Mouse (Mus musculus) heart, adult 2 months (tissue): ENCODE results near the gene Pde4d.

Experiments
- CTCF ChIP-seq: fragments of 200-600 bp; IDR thresholded peaks from 2 replicates; pipeline ENCODE4 v1.8.1; 2022; ENCODE audit warnings: antibody characterized with exemption, mild to moderate bottlenecking, moderate library complexity
- EP300 ChIP-seq: fragments of 200-500 bp; IDR thresholded peaks from 2 replicates; pipeline ENCODE4 v1.6.1; 2011; ENCODE audit warnings: low read depth, low read length, control low read depth; ENCODE audit not compliant: insufficient read depth
- POLR2A ChIP-seq: fragments of 200-500 bp; IDR thresholded peaks from 2 replicates; pipeline ENCODE4 v1.6.1; 2011; ENCODE audit warnings: mild to moderate bottlenecking, low read depth, low read length, control low read depth; ENCODE audit not compliant: insufficient read depth

DNA sequence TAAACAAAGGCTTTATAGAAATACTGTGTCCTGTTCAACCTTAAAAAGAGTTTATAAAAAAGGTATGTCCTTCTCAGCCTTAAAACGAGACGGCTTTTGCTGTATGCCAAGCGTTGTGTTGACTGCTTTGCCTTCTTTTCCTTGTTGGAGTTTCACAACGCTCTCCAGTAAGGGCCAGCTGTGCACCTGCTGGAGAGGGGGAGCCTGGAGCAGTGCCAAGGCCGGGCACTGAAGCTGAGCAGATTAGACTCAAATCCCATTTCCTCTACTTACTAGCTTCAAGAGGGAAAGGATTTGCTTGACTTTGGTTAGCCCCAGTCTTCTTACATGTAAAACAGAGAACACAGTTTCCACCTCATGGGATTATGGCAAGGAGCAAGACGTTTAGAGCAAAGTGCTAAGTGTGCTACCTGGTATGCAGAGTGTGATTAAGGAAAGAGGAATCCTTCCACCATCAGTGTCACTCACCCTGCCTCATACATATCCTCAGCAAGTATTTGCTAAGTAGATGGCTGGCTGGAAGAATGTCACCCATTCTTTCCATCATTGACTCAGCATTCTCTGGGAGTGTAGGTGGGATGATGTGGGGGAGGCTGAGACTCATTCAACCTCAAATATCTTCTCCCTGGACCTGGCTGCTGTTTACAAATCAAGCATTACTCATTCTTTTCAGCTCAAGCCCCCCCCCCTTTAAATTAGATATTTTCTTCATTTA is 149.6 kb downstream of the Pde4d start:
- TF ChIP-seq EP300 (no peak), CTCF (no peak), POLR2A (no peak)
